Mouse (Mus musculus): ENCODE results near the gene Atp6v1g1.

Gene Atp6v1g1

DNA sequence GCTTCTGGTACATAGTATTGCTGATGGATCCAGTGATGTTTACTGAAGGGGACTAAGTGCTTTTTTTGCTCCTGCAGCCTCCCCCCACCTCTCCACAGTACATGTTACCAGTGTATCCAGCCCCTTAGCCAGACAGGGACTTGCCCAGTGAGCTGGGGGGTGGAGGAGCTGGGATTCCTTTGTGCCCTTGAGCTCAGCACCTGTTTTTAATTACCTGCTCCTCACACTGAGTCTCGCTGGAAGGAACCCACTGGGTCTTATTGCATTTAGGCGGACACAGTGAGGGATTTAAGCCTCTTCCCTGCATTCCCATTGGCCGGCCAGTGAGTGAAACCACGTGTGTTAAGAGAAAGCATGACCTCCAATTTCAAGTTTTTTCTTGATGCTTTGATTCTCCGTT lies 38.0 kb downstream of the Atp6v1g1 start:
- no peak for DNase-seq (ENCODE audit: low spot score)

DNA sequence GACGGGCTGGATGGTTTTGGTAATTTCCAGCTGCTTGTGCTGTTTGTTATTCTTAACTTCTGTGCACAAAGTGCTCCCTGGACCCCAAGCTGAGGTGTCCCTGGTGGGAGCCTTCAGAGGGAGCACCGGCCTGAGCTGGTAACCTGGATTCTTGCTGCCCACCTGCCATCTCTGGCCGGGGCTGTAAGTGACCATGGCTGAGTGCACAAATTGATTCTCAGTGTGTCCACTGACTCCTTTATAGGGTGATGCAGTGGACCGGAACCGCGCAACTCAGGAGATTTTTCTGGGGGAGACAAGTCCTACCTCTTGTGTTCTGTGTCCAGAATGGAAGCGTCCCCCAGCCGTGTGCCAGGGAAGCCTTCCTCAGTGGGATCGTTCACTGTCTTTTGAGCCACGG lies 40.6 kb downstream of the Atp6v1g1 start:
- no peak for DNase-seq (ENCODE audit: low spot score)

DNA sequence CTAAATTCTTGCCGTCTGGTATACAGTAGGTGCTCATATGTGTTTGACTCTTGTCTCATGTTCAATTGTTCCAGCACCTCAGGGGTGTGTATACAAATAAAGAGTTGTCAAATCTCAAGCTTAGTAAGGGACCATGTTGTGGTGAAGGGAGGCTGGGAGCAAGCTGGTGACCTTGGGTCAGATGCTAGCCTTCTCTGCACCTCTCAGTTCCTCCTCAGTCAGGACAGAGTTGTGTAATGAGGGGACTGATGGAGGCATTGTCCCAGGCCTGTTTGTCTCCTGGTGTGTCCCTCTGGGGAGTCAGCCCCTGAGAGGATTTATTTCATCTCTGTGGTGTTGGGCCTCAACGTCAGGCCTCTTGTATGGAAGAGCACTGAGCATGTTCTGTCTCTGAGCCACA lies 41.7 kb downstream of the Atp6v1g1 start:
- no peak for DNase-seq (ENCODE audit: low spot score)

DNA sequence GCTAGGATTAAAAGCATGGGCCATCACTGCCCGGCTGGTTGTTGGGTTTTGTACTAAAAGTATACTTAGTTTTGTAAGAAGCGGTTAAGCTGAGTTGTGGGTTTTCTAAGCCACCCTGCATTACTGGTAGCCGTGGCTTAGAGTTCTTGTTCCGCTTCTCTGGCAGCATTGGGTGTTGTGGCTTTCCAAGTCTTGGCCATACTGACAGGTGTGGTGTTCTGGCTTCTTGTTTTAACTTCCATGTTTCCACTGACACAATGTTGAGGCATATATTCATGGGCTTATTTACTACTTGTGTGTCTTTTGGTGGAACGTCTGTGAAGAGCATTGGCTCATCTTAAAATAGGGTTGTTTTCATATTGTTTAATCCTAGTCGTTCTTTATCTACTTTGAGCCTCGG lies 45.4 kb downstream of the Atp6v1g1 start:
- DNase-seq (ENCODE audit: low spot score), result no peak

DNA sequence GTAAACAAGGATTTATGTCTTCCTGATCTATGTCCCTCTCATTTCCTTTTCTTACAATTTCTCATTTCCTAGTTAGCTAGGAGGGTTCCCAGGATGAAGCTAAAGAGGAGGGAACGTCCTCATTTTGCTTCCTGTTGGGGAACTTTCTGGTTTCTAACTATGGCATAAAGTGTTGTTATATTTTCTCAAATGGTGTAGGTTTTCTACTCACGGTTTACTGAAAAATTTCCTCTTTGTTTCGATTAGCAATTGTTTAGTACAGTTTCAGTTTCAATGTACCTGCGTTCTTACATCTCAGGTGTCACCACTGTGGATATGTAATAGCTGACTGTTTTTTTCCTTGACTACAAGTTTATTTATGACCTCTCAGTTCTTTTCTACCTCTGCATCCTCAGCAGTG lies 46.0 kb downstream of the Atp6v1g1 start:
- no peak for DNase-seq (ENCODE audit: low spot score)

DNA sequence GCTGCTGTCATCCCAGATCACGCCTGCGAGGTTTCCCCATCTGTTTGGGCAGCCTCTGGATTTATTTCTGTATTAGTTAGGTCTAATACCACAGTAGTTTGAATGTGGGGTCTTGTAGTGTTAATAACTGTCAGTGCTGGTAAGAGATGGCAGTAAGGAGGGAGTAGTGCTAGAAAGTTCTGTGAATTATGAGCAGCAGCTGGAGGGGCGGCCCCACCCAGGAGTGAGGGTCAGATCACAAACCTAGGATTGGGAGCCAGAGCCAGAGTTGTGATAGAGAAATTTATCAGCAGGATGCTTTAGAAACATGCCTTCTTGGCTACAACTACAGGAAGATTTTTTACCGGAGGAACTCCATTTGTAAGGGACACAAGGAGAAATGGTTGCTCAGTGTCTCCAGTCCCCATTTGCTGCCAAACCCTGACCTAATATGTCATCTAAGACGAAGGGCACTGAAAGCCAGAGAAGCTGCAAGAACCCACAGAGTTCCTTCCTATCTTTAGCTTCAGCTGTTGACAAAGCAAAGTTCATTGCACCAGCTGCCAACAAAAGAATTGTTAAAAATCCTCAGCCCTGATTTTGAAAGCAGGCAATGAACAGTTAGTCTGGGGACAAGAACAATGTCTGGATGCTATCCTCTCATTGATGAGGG lies 50.0 kb downstream of the Atp6v1g1 start:
- no peak for DNase-seq (ENCODE audit: low spot score)

DNA sequence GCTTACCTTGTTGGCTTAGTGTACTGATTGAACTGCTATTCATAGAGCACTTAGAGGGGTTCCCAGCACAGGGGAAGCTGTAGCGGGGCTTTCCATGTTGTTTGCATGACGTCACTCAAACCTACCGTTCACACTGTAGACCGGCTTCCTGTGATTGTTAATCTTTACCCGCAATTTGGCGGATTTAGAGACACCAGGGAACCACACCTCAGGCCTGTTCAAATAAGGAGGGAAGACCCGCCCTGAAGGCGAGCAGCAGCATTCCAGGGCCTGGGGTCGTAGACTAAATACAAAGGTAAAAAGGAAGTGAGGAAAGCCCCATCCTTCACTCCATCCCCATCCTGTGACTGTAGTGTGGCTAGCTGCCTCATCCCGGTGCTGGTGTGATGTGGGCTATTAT lies 50.7 kb downstream of the Atp6v1g1 start:
- no peak for DNase-seq (ENCODE audit: low spot score)

DNA sequence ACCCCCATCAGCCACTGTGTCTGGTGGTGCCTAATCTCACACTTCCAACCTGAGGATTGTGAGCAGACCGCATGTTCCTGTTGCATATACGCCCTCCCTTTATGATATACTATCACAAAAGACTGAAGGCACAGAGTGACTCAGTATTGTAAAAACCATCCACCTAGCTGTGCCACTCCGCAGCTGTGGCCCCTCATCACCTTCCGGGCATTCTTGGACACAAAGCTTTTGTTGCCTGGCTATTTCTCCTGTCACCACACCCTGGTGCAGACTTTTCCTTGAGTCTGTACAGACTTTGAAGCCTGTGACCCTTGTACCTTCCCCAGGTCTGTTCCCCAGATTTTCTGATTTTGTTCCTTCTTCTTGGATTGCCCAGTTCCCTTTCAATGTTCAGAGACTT lies 51.4 kb downstream of the Atp6v1g1 start:
- DNase-seq (ENCODE audit: low spot score), result no peak

All from urinary bladder, postnatal 14 days (tissue).